Mouse (Mus musculus): Measurements from ENCODE around the gene Tor4a. TPM values are rescaled to one million over a fixed set of nuclear protein-coding genes. Genes with fewer than 3 reads are reported as not detected.

Tor4a gene
- total and polyA plus RNA-seq, 3 experiments, result 12.6 to 20.4 (median 15.3) TPM

GRCm38 (mm10) chr2:25157655-25158054 is 39.0 kb downstream of the Tor4a start:
- no peaks in the 10 kb centered on the region for H3K4me1 ChIP-seq (ENCODE audit: control insufficient read depth in 1 of 2, insufficient read depth in 2 of 2)
- DNase-seq (ENCODE audit: extremely low read depth), result peak; percentile 70
- TF ChIP-seq MXI1 (IDR thresholded peaks at IDR 0.05; ENCODE audit: low read depth, low read length) (no peak), RAD21 (IDR thresholded peaks at IDR 0.05; ENCODE audit: low read depth, low read length) (peak; percentile 26), SMC3 (IDR thresholded peaks at IDR 0.05; ENCODE audit: low read depth, low read length) (peak; percentile 46), CTCF (conservative IDR thresholded peaks at IDR 0.05 in 1 of 2, IDR thresholded peaks at IDR 0.05 in 1 of 2; ENCODE audit: low read depth in 2 of 2, low read length in 2 of 2) (peak; percentile 66 to 72; a peak in 3 of 4 replicates)
- no peak overlapping the region for H3K4me2 ChIP-seq (ENCODE audit: insufficient read depth, low read depth, poor library complexity, severe bottlenecking)
- no peak overlapping the region for H3K27ac ChIP-seq (ENCODE audit: insufficient read depth, low read depth)
- H3K4me3 ChIP-seq (replicated peaks in 1 of 3; ENCODE audit: low read depth in 2 of 3, low read length in 2 of 3, poor library complexity in 1 of 3), result no peak overlapping the region
- in situ Hi-C loops (cut with MboI; ENCODE audit: low pct_ligation_motif_present, low pct_unique_long_range_greater_than_20kb, low sequenced_read_pairs) (no loop called here), dilution Hi-C loops (cut with MboI; ENCODE audit: extremely low pct_ligation_motif_present, extremely low pct_unique_long_range_greater_than_20kb, low sequenced_read_pairs) (no loop called here)
- no peaks in the 10 kb centered on the region for H3K36me3 ChIP-seq (replicated peaks in 1 of 2; ENCODE audit: control insufficient read depth in 1 of 2, insufficient read depth in 1 of 2, low read length in 1 of 2)
- H3K9me3 ChIP-seq (replicated peaks; ENCODE audit: low read length), result no peaks in the 10 kb centered on the region
- H3K9ac ChIP-seq (ENCODE audit: insufficient read depth, low read depth), result no peak overlapping the region
- peaks cover 2% of the 10 kb centered on the region for H3K27me3 ChIP-seq (replicated peaks)
- no peaks in the 10 kb centered on the region for H3K79me2 ChIP-seq (replicated peaks; ENCODE audit: control insufficient read depth, extremely low read depth, insufficient read depth, poor library complexity, severe bottlenecking)

DNA sequence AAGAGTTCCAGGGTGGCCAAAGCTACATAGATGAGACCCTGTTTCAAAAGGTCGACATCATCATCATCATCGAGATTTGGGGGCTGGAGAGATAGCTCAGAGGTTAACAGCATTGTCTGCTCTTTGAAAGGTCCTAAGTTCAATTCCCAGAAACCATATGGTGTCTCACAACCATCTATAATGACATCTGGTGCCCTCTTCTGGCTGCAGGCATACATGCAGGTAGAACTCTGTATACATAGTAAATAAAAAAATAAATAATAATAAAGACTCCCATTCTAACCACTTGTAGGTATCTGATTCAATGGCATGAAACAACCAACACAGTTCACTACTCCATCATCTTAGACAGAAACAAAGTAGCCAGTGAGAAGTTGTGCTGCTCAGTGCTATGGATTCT is 39.7 kb downstream of the Tor4a start:
- Histone ChIP-seq H3K9ac (ENCODE audit: insufficient read depth, low read depth) (no peak overlapping the region), H3K4me2 (ENCODE audit: insufficient read depth, low read depth, poor library complexity, severe bottlenecking) (no peak overlapping the region), H3K27ac (ENCODE audit: insufficient read depth, low read depth) (no peak overlapping the region), H3K4me1 (ENCODE audit: control insufficient read depth in 1 of 2, insufficient read depth in 2 of 2) (no peaks in the 10 kb centered on the region), H3K4me3 (replicated peaks in 1 of 3; ENCODE audit: low read depth in 2 of 3, low read length in 2 of 3, poor library complexity in 1 of 3) (no peak overlapping the region), H3K9me3 (replicated peaks; ENCODE audit: low read length) (no peaks in the 10 kb centered on the region), H3K36me3 (replicated peaks in 1 of 2; ENCODE audit: control insufficient read depth in 1 of 2, insufficient read depth in 1 of 2, low read length in 1 of 2) (no peaks in the 10 kb centered on the region), H3K79me2 (replicated peaks; ENCODE audit: control insufficient read depth, extremely low read depth, insufficient read depth, poor library complexity, severe bottlenecking) (no peaks in the 10 kb centered on the region), H3K27me3 (replicated peaks) (peaks cover 3% of the 10 kb centered on the region)
- in situ Hi-C loops (cut with MboI; ENCODE audit: low pct_ligation_motif_present, low pct_unique_long_range_greater_than_20kb, low sequenced_read_pairs), result no loop called here
- TF ChIP-seq RAD21 (IDR thresholded peaks at IDR 0.05; ENCODE audit: low read depth, low read length) (peak; percentile 51), POLR2A (IDR thresholded peaks at IDR 0.05; ENCODE audit: low read depth, low read length) (no peak), SMC3 (IDR thresholded peaks at IDR 0.05; ENCODE audit: low read depth, low read length) (peak; percentile 50), MAX (IDR thresholded peaks at IDR 0.05; ENCODE audit: low read length) (no peak), CTCF (conservative IDR thresholded peaks at IDR 0.05 in 1 of 2, IDR thresholded peaks at IDR 0.05 in 1 of 2; ENCODE audit: low read depth in 2 of 2, low read length in 2 of 2) (peak in 1 of 2 experiments; percentile 67; a peak in 2 of 4 replicates), MYC (IDR thresholded peaks at IDR 0.05; ENCODE audit: low read depth, low read length) (0 out of 2 replicates have a peak, but pooled peaks have one; percentile 41)
- dilution Hi-C loops (cut with MboI; ENCODE audit: extremely low pct_ligation_motif_present, extremely low pct_unique_long_range_greater_than_20kb, low sequenced_read_pairs), result no loop called here
- DNase-seq (ENCODE audit: extremely low read depth), result no peak

- Histone ChIP-seq H3K27me3 (replicated peaks) (peaks cover 3% of the 10 kb centered on the region), H3K9me3 (replicated peaks; ENCODE audit: low read length) (no peaks in the 10 kb centered on the region), H3K79me2 (replicated peaks; ENCODE audit: control insufficient read depth, extremely low read depth, insufficient read depth, poor library complexity, severe bottlenecking) (no peaks in the 10 kb centered on the region), H3K27ac (ENCODE audit: insufficient read depth, low read depth) (no peak overlapping the region), H3K4me1 (ENCODE audit: control insufficient read depth in 1 of 2, insufficient read depth in 2 of 2) (no peaks in the 10 kb centered on the region), H3K4me3 (replicated peaks in 1 of 3; ENCODE audit: low read depth in 2 of 3, low read length in 2 of 3, poor library complexity in 1 of 3) (no peak overlapping the region), H3K36me3 (replicated peaks in 1 of 2; ENCODE audit: control insufficient read depth in 1 of 2, insufficient read depth in 1 of 2, low read length in 1 of 2) (no peaks in the 10 kb centered on the region), H3K4me2 (ENCODE audit: insufficient read depth, low read depth, poor library complexity, severe bottlenecking) (no peak overlapping the region), H3K9ac (ENCODE audit: insufficient read depth, low read depth) (no peak overlapping the region)
- dilution Hi-C loops (cut with MboI; ENCODE audit: extremely low pct_ligation_motif_present, extremely low pct_unique_long_range_greater_than_20kb, low sequenced_read_pairs), result no loop called here
- DNase-seq (ENCODE audit: extremely low read depth), result no peak
- in situ Hi-C loops (cut with MboI; ENCODE audit: low pct_ligation_motif_present, low pct_unique_long_range_greater_than_20kb, low sequenced_read_pairs), result no loop called here
- TF ChIP-seq EP300 (IDR thresholded peaks at IDR 0.05; ENCODE audit: low read length) (no peak), MEF2A (IDR thresholded peaks at IDR 0.05; ENCODE audit: borderline replicate concordance, low read depth, low read length) (no peak), E2F4 (IDR thresholded peaks at IDR 0.05; ENCODE audit: insufficient replicate concordance, low read depth, low read length) (no peak), ZMIZ1 (IDR thresholded peaks at IDR 0.05; ENCODE audit: low read depth, low read length) (no peak)
Measured at GRCm38 (mm10) chr2:25156177-25156576, 40.5 kb downstream of the Tor4a start.
